Mouse (Mus musculus) heart, postnatal 4 days (tissue): ENCODE results near the gene Ndufs3. TPM values are rescaled to one million over a fixed set of nuclear protein-coding genes. Genes with fewer than 3 reads are reported as not detected.
A peak's percentile ranks its signal among the peaks of the same experiment; 100 is the strongest.
"Not testable (repeated sequence)": the region's sequence is repeated elsewhere in the genome, so short reads cannot be mapped to it uniquely, and the experiment has no call there.

Experiments
- DNase-seq: peaks from one replicate; pipeline ENCODE4 v3.0.0; 2021
- total RNA-seq, 2 experiments: library from RNA; stranded (reverse); gene quantifications; 2 replicates each; pipeline ENCODE4 v1.2.3; 2021

The Ndufs3 gene
- total RNA-seq, 2 experiments from 2014 or later: 538 to 543 TPM

DNA sequence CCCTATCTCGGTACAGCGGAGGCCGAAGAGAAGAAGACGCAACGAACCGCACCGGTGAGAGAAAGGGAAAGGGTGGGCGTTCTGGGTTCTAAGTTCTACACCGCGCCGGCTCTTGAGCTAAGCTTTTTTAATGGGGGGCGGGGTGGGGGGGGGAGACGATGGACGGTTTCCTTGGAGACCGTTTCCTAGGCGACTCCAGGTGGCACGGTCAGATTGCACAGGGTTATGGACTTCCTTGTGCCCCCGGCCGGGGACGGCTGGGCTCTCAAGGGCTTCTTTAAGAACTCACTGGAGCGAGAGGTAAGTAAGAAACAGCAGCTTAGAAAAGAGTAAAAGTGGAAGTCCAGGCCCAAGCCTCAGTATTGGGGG is 213 bp upstream of the Ndufs3 start:
- peak; percentile 19 for DNase-seq

DNA sequence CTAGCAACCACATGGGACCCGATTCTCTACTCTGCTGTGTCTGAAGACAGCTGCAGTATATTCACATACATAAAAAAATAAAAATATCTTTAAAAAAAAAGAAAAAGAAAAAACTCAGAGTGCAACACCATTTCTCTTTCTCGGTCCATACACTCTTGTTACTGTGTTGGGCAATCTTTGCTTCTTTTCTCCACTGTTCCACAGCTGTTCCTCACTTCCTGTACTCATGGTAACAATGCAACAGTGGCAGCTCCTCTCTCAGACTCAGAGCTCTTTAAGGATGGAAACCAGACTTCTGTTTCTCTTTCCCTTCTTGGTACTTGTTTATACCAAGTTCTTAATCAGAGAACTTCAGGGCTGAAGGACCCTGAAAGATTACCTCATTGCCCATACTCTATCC is 1.2 kb downstream of the Ndufs3 start:
- no peak for DNase-seq

DNA sequence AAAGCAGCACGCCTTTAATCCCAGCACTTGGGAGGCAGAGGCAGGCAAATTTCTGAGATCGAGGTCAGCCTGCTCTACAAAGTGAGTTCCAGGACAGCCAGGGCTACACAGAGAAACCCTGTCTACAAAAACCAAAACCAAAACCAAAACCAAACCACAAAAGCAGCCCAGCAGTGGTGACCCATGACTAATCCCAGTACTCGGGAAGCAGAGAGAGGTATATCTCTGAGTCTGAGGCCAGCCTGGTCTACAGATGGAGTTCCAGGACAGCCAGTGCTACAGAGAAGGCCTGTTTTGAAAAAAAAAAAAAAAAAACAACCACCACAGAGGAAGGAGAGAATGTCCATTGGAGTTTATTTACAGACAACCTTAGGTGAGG is 10.3 kb downstream of the Ndufs3 start:
- DNase-seq: not testable (repeated sequence)

DNA sequence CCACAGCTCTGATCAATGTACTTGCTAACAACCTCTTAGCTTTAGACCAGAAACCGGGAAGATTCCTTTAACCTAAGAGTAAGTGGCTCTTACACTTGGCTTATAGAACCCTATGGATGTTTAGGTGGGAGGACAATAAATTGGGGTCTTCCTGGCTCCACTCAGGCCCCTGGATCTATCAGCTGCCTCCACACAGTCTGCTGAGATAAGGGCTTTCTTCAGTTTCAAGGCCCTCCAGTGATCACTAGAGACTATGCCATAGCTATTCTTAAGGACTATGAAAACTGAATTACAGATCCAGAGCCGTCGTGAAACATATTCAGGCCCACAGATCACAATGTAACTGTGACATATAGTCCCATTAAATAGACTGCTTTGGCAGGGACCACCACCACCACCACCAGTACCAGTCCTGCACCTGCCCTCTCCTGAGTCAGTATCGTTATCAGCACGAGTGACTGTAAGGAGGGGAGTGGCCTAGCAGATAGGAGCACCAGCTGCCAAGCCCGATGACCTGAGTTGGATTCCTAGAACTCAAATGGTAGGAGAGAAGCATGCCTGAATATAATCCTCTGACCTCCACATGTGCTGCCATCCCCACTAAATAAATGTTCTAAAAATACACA is 10.8 kb downstream of the Ndufs3 start:
- no peak for DNase-seq

DNA sequence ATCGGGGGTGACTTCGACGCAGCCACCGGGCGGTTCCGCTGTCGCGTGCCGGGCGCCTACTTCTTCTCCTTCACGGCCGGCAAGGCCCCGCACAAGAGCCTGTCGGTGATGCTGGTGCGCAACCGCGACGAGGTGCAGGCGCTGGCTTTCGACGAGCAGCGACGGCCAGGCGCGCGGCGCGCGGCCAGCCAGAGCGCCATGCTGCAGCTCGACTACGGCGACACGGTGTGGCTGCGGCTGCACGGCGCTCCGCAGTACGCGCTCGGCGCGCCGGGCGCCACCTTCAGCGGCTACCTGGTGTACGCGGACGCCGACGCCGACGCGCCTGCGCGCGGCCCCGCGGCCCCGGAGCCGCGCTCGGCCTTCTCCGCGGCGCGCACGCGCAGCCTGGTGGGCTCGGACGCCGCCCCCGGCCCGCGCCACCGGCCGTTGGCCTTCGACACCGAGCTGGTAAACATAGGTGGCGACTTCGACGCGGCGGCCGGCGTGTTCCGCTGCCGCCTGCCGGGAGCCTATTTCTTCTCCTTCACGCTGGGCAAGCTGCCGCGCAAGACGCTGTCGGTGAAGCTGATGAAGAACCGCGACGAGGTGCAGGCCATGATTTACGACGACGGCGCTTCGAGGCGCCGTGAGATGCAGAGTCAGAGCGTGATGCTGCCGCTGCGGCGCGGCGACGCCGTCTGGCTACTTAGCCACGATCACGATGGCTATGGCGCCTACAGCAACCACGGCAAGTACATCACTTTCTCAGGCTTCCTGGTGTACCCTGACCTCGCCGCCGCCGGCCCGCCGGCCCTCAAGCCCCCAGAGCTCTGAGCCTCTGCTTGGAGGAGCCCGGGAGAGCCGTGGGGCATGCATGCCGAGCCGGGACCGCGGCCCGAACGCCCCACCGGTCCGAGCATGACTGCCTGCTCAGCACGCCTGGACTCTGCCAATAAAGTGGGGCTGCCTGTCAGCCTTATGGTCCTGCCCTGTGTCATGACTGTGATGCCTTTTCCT is 14.8 kb downstream of the Ndufs3 start:
- peak; percentile 64 for DNase-seq

DNA sequence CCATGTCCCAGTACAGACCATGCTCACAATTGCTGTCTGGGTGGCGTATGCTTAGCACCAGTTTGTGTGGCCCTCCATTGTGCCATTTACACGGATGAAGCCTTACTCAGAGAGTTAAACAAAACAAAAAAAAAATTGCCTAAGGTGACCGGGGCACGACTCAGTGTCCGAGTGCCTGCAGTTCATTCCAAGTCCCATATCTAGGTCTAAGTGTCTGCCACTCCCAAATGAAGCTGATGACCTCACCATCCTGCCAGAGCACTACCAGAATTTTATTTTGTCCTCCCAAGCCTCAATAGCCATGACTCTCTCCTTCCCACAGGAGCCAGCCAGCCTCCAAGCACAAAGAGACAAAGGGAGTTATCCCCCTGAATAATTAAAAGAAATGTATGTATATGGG is 17.0 kb downstream of the Ndufs3 start:
- no peak for DNase-seq

DNA sequence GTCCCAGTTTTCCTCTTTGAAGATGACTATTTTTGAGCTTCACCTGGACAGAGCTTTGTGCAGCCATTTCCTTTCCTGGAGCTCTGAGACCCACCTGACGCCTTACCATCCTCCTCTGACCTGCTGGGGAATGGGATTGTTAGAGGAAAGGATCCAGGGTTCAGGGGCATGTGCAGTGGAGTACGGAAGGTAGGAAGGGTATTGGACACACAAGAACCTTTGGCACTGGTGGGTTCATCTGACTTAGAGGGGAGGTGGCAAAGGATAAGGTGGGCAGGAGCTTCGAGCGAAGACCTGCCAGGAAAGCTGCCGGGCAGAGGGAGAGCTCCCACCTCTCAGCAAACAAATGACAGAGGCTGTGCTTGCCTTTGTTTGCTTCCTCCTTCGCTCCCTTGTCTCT is 18.2 kb downstream of the Ndufs3 start:
- DNase-seq: no peak

DNA sequence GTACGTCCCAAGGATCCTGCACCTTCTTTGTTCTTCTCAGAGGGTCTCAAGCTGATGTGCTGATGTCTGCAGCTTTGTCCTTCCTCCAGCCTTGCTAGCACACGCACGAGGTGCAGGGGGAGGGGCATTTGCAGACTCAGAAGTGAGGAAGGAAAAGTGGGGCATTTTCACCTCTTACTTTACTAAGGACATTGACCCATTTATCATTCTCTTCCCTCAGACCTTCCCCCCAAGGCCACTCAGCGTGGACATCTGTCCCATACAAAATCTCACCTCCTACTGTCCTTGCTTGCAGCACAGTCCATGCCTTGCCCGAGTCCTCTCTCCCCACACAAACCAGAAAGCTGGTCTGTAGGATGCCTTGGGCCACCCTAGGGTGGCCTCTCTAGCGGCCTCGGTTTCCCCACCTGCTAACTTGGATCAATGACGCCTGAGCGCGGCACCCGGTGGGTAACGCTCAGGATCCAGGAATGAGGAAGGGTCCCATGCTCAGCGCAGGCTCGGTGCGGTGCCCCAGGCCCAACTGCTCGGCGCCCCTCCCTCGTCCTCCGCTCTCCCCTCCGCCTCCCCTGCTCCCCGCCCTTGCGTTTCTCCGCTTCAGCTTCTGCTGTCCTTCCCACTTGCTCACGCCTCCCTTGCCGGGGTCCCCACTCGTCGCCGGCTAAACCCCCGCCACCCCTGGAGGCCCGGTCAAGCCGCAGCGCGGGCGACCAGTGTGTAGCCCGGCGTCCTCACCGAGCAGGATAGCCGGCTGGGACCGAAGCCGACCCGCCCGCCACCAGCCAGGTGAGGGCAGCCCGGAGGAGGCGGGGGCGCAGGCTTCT is 19.2 kb downstream of the Ndufs3 start, which contains the start of gene C1qtnf4:
TSS of gene C1qtnf4 (plus strand) at position 643 of the 824 bp plus-strand sequence.
- DNase-seq: peak; percentile 29

DNA sequence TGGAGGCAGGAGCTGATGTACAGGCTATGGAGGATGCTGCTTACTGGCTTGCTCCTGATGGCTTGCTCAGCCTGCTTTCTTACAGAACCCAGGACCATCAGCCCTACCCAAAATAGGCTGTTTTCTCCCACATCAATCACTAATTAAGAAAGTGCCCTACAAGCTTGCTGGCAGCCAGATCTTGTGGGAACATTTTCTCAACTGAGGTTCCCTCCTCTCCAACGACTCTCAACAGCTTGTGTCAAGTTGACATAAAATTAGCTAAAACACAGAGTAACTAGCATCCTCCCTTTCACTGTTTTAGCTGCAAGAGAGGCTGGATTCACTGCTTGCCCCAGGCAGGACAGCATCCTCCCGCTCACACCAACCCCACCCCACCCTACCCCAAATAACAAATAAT is 22.8 kb downstream of the Ndufs3 start:
- no peak for DNase-seq

DNA sequence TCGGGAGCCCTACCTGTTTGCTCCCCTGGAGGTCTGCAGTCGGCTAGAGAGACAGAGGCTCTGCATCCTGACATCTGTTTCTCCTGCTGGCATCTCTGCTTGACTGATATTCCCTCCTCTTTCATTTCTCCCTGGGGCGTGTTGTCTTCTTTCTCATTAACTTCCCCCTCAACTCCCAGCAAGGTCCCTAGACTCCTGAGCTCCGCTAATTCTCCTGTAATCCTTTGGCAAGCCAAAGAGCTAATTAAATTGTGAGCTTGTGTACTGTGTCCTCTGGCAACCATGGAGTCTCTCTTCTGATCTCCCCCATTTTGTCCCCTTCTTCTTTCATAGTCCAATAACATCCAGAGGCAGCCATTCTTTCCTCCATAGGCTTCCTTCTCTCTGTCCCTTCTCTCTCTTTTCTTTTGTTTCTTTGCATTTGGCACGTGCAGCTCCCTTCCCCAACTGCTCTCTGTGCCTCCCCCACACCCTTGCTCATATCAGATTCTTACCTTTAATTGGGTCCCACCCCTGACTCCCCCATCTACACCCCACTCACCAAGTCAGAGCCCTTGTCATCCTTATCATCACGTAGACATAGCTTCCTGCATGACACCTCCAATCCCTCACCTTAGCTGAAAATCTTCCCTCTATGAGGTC is 24.4 kb downstream of the Ndufs3 start:
- DNase-seq: no peak

DNA sequence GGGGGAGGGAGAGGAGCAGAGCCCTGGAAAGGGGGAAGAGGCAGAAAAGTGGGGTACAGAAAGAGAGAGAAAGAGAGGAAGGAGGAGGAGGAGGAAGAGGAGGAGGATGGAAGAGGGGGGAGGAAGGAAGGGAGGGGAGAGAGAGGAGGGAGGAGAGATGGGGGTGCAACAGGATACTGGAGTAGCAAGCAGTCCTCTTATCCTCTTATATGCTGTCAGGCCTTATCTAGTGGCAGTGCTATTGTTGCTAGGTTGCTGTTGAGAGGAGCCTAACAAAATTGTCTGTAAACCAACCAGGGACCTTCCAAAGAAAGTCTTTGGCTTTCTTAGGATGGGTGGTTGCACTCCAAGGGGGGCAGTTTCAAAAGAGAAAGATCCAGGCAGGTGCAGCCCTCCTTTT is 25.2 kb downstream of the Ndufs3 start:
- DNase-seq: no peak

DNA sequence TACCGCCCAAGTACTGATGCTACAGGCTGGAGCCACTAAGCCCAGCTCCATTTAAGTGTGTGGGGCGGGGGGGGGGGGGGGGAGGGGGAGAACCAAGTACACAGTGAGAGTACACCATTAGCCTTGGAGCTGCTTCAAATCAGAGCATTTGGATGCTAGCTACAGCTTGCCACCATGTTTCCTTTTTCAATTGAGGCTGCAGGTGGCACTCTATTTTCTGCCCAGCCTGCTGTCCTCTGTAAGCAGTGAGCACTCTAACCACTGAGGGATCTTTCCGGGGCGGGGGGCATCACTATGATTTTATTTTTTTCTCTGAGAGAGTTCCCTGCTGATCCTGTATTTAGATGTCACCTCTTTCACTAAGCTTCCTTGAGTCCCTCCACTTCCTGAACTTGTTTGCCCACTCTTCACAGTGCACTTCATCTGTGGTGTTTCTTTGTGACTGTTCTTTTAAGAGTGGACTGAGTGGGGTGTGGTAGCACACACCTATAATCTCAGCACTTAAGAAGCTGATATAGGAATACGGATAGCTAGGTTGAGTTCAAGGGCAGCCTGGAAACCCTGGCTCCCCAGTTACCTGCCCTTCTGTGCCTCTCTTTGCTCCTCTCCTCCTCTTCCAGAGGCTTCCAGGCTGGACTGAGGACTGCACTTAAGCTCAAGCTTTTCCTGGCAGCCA is 26.9 kb downstream of the Ndufs3 start:
- no peak for DNase-seq

DNA sequence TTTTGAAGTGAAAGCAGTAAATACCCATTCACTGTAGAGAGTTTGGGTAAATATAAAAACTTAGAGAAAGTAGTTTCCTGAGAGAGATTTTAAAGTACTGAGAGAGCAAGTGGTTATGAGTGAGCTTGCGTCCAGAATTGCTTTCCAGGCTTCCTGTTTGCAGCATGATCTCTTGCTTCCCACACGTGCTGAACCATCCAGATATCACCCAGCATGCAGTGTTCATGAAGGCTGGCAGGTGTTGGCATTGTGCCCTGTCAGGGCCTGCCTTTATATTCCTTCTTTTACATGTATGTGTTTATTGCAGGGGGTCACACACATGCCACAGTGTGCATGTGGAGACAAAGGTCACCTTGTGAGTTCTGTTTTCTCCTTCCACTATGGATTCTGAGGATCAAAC is 29.4 kb downstream of the Ndufs3 start:
- no peak for DNase-seq

DNA sequence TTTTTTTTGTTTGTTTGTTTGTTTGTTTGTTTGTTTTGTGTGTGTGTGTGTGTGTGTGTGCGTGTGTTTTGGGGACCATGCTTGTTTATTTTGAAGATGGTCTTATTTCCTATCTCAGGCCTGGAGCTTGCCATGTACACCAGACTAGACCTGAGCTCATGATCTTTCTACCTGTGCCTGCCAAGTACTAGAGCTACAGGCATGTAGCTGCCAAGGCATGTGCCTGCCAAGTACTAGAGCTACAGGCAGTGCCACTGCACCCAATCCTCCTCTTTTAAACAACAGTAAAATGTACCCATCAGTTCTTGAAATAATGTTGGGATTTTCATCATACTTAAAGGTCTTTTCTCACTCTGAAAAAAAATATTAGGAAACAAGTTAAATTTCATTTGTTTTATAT is 30.6 kb downstream of the Ndufs3 start:
- no peak for DNase-seq

DNA sequence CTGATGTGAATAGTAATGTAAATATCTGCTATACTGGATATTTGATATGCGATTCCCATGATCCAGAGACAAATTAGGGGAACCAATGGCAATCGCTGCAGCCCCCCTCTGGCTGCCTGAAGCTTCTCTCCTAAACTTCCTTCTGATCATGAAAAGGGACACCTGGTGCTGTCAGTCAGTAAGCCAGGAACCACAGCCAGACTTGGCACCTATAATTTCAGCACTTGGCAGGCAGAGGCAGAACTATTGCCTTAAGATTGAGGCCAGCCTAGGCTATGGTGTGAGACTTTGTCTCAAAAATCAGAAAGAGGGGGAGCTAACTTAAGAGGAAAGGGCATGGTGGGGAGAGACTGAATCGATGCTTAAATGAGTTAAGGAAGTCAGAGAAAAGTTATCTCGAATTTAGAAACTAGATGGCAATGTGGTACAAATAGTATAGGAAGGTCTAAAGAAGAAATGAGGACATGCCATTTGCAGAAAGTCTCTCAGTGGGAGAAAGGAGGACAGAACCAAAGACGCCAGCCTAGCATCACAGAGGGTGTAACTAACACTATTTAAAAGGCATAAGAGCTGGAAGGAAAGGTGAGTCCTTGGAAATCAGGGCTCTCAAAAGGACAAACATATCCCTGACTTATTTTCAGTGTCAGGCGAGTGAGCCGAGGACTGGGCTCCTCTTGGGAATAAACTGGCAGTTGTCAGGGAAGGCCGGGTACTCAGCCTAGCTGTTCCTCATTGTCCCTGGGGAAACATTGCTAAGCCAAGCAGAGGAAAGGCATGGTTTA is 33.3 kb downstream of the Ndufs3 start:
- no peak for DNase-seq

DNA sequence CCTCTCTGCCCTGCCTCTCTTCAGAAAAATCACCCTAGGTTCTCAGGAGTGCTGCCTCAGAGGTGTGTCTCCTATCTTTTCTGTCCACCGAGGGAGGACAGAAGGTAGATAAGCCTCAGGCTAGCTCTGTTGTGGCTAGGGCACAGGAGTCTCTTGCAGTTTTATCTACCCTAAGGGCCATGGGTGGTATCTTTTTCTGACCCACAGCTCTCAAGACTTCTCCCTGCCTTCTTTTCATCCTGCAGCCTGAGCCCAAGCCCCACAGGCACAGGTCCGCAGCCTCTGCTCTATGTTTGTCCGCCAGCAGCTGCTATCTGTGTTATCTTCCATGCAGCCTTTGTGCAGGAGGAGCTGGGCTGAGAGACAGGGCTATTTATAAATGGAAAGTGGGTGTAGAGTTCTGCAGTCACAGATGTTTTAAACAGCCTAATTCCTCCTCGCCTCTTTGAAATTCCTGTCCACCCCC is 34.5 kb downstream of the Ndufs3 start:
- peak; percentile 62 for DNase-seq

DNA sequence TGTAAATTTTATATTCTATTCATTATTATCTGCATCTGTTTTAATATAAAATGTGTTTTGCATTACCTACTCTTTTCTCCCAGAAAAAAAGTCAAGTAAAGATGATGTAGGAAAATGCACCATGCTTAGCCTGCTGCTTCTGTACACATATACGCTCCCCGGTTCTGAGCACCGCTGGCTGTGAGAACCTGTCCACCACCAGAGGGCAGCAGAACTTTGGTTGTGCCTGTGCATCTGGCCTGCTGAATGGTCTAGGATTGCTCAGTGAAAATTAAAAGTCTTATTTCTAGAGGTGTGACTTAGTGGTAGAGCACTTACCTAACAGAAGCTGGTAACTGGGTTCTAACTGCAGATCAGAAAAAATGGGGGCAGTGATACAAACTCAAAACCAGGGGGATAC is 38.1 kb downstream of the Ndufs3 start:
- DNase-seq: peak; percentile 92

DNA sequence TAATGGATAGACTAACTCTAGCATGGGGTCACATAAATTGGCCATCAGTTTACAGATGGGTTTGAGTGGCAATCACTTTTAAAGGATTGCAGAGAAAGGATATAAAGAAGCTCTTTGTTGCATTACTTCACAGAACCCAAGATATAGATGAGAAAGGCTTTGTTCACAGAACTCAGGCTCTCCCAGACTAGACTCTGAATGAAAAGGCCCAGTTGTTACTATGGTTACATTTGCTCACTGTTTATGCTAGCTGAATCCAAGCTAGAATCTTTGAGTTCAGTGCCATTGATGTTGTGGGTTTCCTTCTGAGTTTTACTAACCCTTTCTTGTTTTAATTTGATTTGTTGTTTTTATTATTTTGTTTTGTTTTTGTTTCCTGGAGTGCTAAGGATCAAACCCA is 40.4 kb downstream of the Ndufs3 start:
- no peak for DNase-seq

DNA sequence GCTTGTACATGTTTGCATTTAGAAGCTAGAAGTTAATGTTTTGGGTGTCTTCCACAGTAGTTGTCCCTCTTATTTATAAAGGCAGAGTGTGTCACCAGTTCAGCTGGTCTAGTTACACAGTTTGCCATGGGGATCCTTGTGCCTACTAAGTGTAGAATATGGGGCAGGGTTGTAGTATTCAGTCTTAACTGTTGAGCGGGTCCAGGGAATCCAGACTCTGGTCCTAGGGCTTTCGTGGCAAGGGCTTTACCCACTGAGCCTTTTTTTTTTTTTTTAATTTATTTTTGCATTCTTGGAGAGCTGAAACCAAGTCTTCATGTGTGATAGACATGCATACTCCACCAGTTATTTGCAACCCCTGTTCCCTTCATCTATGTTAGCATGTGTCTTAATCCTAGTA is 43.1 kb downstream of the Ndufs3 start:
- DNase-seq: no peak

DNA sequence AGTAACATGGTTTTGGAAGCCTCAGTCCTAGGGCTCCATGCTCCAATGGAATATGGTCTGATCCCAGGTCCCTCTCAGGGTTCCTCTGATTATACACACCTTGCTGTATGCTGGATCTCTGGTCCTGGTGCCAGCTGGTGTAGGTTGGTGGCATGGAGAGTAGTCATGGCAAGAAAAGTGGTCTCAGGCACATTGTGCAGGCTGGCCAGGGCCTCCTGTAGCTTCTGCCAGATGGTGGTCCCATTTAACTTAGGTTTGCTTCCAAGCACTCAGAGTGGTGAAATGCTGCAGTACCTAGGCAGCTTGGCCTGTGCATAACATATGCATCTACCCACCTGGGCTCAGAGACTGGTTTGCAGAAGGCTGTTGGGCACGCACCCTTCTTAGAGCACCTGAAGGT is 54.2 kb downstream of the Ndufs3 start:
- no peak for DNase-seq

DNA sequence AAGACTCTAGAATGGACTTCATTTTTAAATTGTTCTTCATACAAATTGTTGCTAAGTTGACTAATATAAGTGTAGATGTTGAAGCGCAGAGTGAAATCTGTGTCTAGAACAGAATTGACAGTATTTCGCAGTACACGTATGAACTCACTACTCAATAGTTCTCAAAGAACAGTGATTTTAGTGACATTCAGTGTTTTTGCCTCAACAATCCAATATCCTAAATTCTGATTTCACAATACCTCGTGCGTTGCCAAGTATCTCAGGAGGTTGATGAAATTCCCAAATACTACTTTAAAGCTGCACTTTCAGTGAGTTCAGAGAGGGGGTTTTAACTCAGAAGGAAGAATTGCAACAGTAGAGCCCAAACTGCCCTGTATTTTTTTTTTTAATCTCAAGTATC is 56.3 kb downstream of the Ndufs3 start:
- no peak for DNase-seq
